Comparison of ENCODE assay signal across 11 mouse cellular contexts in the genomic region with DNA sequence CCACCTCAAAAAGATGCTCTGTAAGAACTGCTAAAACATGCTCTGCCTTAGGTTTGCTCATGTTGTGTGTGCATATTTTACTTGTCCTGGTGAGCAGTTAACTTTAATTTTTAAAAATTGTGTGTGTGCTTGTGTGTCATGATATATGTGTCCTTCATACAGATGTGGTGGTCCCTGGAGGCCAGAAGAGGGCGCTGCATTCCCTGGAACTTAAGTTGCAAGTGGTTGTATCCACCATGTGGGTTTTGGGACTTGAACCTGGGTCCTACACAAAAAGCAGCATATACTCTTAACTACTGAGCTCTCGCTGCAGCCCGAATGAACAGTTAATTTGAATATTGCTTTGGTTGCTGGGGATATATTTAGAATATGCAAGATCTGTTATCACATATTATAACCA. TPM values are rescaled to one million over a fixed set of nuclear protein-coding genes. Genes with fewer than 3 reads are reported as not detected.
DNase-seq lines count a peak whose midpoint lies in the region; ATAC-seq and TF ChIP-seq lines count a peak whose summit lies in the region.
"Had no signal": no experiment of that assay in that cellular context is flagged by ENCODE, and none has a peak within 500 bp of the region (broad histone marks: within the 10 kb centered on the region; RNA-seq: fewer than 3 reads in every experiment).

No protein-coding gene starts in this region.

- peak; percentile 37 for TF ChIP-seq CTCF in lung, postnatal 0 days (IDR thresholded peaks at IDR 0.05)
- TF ChIP-seq CTCF in lung, adult 2 months (IDR thresholded peaks at IDR 0.05; ENCODE audit: insufficient read depth, low read length): no peak

- no peaks in the 10 kb centered on the region for H3K36me3 ChIP-seq in lung, postnatal 0 days (ENCODE audit: insufficient read depth, low read length)
- H3K36me3 ChIP-seq in heart, embryonic 12.5 days: peaks cover 6% of the 10 kb centered on the region; the same call in 1 of the 2 replicates
- H3K36me3 ChIP-seq: liver, embryonic 13.5 days; stomach, embryonic 15.5 days had no signal

- H3K9me3 ChIP-seq in lung, postnatal 0 days (ENCODE audit: low read length): no peaks in the 10 kb centered on the region
- H3K9me3 ChIP-seq in heart, embryonic 12.5 days (replicated peaks): no peaks in the 10 kb centered on the region
- H3K9me3 ChIP-seq: liver, embryonic 13.5 days; stomach, embryonic 15.5 days had no signal

- 80% methylated on average over 3 of the region's 3 CpGs for WGBS in lung, postnatal 0 days
- 83% methylated on average over 3 of the region's 3 CpGs for WGBS in lung, adult 2 months
- 75% methylated on average over 3 of the region's 3 CpGs for WGBS in heart, embryonic 12.5 days

- H3K4me1 ChIP-seq in lung, postnatal 0 days (ENCODE audit: insufficient read depth, low read depth, low read length): no peaks in the 10 kb centered on the region
- H3K4me1 ChIP-seq in lung, adult 2 months (ENCODE audit: control insufficient read depth, insufficient read depth, low read length): no peaks in the 10 kb centered on the region; the same call in none of the 2 replicates
- peaks cover 12% of the 10 kb centered on the region for H3K4me1 ChIP-seq in heart, embryonic 12.5 days (replicated peaks)
- H3K4me1 ChIP-seq: stomach, embryonic 15.5 days had no signal

- TF ChIP-seq POLR2A in lung, adult 2 months (IDR thresholded peaks at IDR 0.05; ENCODE audit: borderline replicate concordance, extremely low read depth, low read depth, low read length): no peak

- ATAC-seq in lung, postnatal 0 days: no peak
- 0 out of 2 replicates have a peak, but pooled peaks have one; percentile 33 for ATAC-seq in granulocyte monocyte progenitor cell, adult 5-6 weeks (replicated peaks; ENCODE audit: poor library complexity, severe bottlenecking)
- ATAC-seq in heart, embryonic 12.5 days (ENCODE audit: insufficient number of reproducible peaks, low FRiP score): no peak

- H3K9ac ChIP-seq in lung, postnatal 0 days (replicated peaks; ENCODE audit: low read depth): no peak overlapping the region
- no peak overlapping the region for H3K9ac ChIP-seq in heart, embryonic 12.5 days
- H3K9ac ChIP-seq: liver, embryonic 13.5 days; stomach, embryonic 15.5 days had no signal

- H3K4me2 ChIP-seq in lung, postnatal 0 days (replicated peaks; ENCODE audit: low read depth, low read length): no peak overlapping the region
- no peak overlapping the region for H3K4me2 ChIP-seq in heart, embryonic 12.5 days
- H3K4me2 ChIP-seq: liver, embryonic 13.5 days; stomach, embryonic 15.5 days had no signal

- intact Hi-C loops in left cerebral cortex, postnatal 14 days (cut with DNase I): no loop called here

- no peak overlapping the region for H3K4me3 ChIP-seq in lung, postnatal 0 days (ENCODE audit: low read depth, low read length)
- H3K4me3 ChIP-seq in lung, adult 2 months (replicated peaks; ENCODE audit: extremely low read depth, low read depth, low read length): no peak overlapping the region
- H3K4me3 ChIP-seq in heart, embryonic 12.5 days: no peak overlapping the region
- H3K4me3 ChIP-seq: liver, embryonic 13.5 days; stomach, embryonic 15.5 days had no signal

- no peak for TF ChIP-seq EP300 in lung, postnatal 0 days (IDR thresholded peaks at IDR 0.05)

- no peak overlapping the region for H3K27ac ChIP-seq in lung, postnatal 0 days (ENCODE audit: low read length)
- no peak overlapping the region for H3K27ac ChIP-seq in heart, embryonic 12.5 days (ENCODE audit: poor library complexity, severe bottlenecking)
- H3K27ac ChIP-seq: liver, embryonic 13.5 days; stomach, embryonic 15.5 days had no signal

- H3K27me3 ChIP-seq in lung, postnatal 0 days (replicated peaks; ENCODE audit: insufficient read depth, low read length): no peaks in the 10 kb centered on the region
- no peaks in the 10 kb centered on the region for H3K27me3 ChIP-seq in heart, embryonic 12.5 days (replicated peaks)
- H3K27me3 ChIP-seq: liver, embryonic 13.5 days; stomach, embryonic 15.5 days had no signal

- peak; percentile 9 for DNase-seq in adrenal gland, postnatal 14 days
- DNase-seq in adrenal gland, adult 18-20 months (ENCODE audit: low spot score in 2 of 2): no peak
- DNase-seq in lung, postnatal 0 days (ENCODE audit: low spot score): no peak
- no peak for DNase-seq in lung, adult 2 months
- no peak for DNase-seq in T-cell, adult 2 months (ENCODE audit: low spot score)
- no peak for DNase-seq in left cerebral cortex, postnatal 14 days (ENCODE audit: low spot score in 2 of 2)
- DNase-seq: layer of hippocampus, postnatal 36 days; liver, embryonic 13.5 days had no signal

RNA-seq across cellular contexts. Expression of a gene that starts 36.4 kb away (rescaled TPM):
- 23.7 and 25.8 TPM in 2 replicates for total RNA-seq in adrenal gland, postnatal 14 days (2021)
- total RNA-seq in adrenal gland, adult 18-20 months (2021): 10 to 100 TPM; 11.7 to 18.7 TPM
- polyA plus RNA-seq in lung, postnatal 0 days (2015; fragmentation: Nextera tagmentation; extraction: Ambion mirVana): 13.4 and 15.8 TPM in 2 replicates
- 6.9 and 10.6 TPM in 2 replicates for polyA plus RNA-seq in lung, adult 2 months (2012; rRNA removed)
- 33.7 and 42.4 TPM in 2 replicates for total RNA-seq in granulocyte monocyte progenitor cell, adult 5-6 weeks (2014; fragmentation: Nextera tagmentation)
- 82.3 and 87.2 TPM in 2 replicates for total RNA-seq in granulocyte monocyte progenitor cell, adult 5-6 weeks (2017)
- 10 to 100 TPM; 25.8 to 26.4 TPM for total RNA-seq in left cerebral cortex, postnatal 14 days (2021)
- 27.6 and 32.4 TPM in 2 replicates for polyA plus RNA-seq in heart, embryonic 12.5 days (2016; fragmentation: Nextera tagmentation; extraction: Ambion mirVana)
